Mouse (Mus musculus): ENCODE data around the gene Ift46.

Ift46 gene

GRCm38 (mm10) chr9:44814179-44814578 is 46.5 kb downstream of the Ift46 start:
- no peak for DNase-seq

GRCm38 (mm10) chr9:44817522-44817921 is 49.8 kb downstream of the Ift46 start:
- DNase-seq: no peak

GRCm38 (mm10) chr9:44819920-44820827 is 52.5 kb downstream of the Ift46 start:
- peak; percentile 90 for DNase-seq

GRCm38 (mm10) chr9:44826660-44827059 is 59.0 kb downstream of the Ift46 start:
- no peak for DNase-seq

GRCm38 (mm10) chr9:44828944-44829343 is 61.2 kb downstream of the Ift46 start:
- no peak for DNase-seq

GRCm38 (mm10) chr9:44830506-44830905 is 62.8 kb downstream of the Ift46 start:
- no peak for DNase-seq

- no peak for DNase-seq
These were observed 64.6 kb downstream of the Ift46 start for GRCm38 (mm10) chr9:44832356-44832755.

- peak; percentile 93 for DNase-seq
These were observed 68.7 kb downstream of the Ift46 start for GRCm38 (mm10) chr9:44836439-44836838.

- peak; percentile 52 for DNase-seq
These were observed 73.5 kb downstream of the Ift46 start for GRCm38 (mm10) chr9:44841241-44841640.

Measured in heart, adult 11 months (tissue).